Mouse (Mus musculus) heart, adult 2 months (tissue): ENCODE results near the gene Nos1.

Experiments
- CTCF ChIP-seq: fragments of 200-600 bp; IDR thresholded peaks from 2 replicates; pipeline ENCODE4 v1.8.1; 2022; ENCODE audit warnings: antibody characterized with exemption, mild to moderate bottlenecking, moderate library complexity
- EP300 ChIP-seq: fragments of 200-500 bp; IDR thresholded peaks from 2 replicates; pipeline ENCODE4 v1.6.1; 2011; ENCODE audit warnings: low read depth, low read length, control low read depth; ENCODE audit not compliant: insufficient read depth
- POLR2A ChIP-seq: fragments of 200-500 bp; IDR thresholded peaks from 2 replicates; pipeline ENCODE4 v1.6.1; 2011; ENCODE audit warnings: mild to moderate bottlenecking, low read depth, low read length, control low read depth; ENCODE audit not compliant: insufficient read depth

DNA sequence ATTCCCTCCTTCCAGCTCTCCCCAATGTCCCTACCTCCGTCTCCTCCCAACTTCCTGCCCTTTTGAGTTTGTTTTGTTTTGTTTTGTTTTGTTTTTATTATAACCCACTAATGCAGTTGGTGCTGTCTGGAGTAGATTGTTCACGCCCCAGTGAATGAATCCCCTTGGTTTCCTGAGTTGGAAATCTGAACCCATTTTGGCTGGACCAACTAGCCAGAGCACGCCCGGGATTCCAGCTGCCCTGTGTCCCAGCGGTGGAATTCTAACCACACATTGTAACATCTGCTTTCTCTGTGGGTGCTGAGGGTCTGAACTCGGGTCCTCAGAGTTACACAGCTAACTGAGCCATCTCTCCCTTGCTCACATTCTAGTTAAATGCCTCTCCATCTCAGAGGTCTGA, 108.1 kb downstream of the Nos1 start:
- TF ChIP-seq CTCF (no peak), EP300 (no peak), POLR2A (no peak)
